Mouse (Mus musculus): ENCODE measurements around the gene Kcnj9. TPM values are rescaled to one million over a fixed set of nuclear protein-coding genes. Genes with fewer than 3 reads are reported as not detected.

Kcnj9 gene
- polyA plus RNA-seq, 1 experiment from 2014 or later: not detected

- WGBS: 1% methylated on average over 14 of the region's 14 CpGs
- Histone ChIP-seq H3K27ac (peak overlapping the region; percentile 93), H3K9me3 (replicated peaks) (no peaks in the 10 kb centered on the region), H3K9ac (peak overlapping the region; percentile 51), H3K36me3 (no peaks in the 10 kb centered on the region), H3K4me1 (peaks cover 55% of the 10 kb centered on the region), H3K4me3 (replicated peaks) (peak overlapping the region; percentile 39), H3K27me3 (no peaks in the 10 kb centered on the region), H3K4me2 (peak overlapping the region; percentile 80)
- ATAC-seq (replicated peaks; ENCODE audit: low FRiP score): peak; percentile 75
Observed at GRCm38 (mm10) chr1:172309699-172310398, 19.3 kb downstream of the Kcnj9 start.

GRCm38 (mm10) chr1:172308409-172308808, 20.7 kb downstream of the Kcnj9 start:
- Histone ChIP-seq H3K27ac (no peak overlapping the region), H3K4me3 (replicated peaks) (no peak overlapping the region), H3K9ac (no peak overlapping the region), H3K27me3 (no peaks in the 10 kb centered on the region), H3K36me3 (no peaks in the 10 kb centered on the region), H3K4me1 (peaks cover 52% of the 10 kb centered on the region), H3K4me2 (no peak overlapping the region), H3K9me3 (replicated peaks) (no peaks in the 10 kb centered on the region)
- 100% methylated on average over 1 of the region's 1 CpGs for WGBS
- ATAC-seq (replicated peaks; ENCODE audit: low FRiP score): no peak

GRCm38 (mm10) chr1:172307936-172308335, 21.2 kb downstream of the Kcnj9 start:
- peak overlapping the region; percentile 15; the same call in 1 of the 2 replicates for H3K27ac ChIP-seq
- no peak for ATAC-seq (replicated peaks; ENCODE audit: low FRiP score)
- no peaks in the 10 kb centered on the region for H3K9me3 ChIP-seq (replicated peaks)
- no peak overlapping the region for H3K9ac ChIP-seq
- no peak overlapping the region for H3K4me3 ChIP-seq (replicated peaks)
- H3K4me1 ChIP-seq: peaks cover 52% of the 10 kb centered on the region
- H3K27me3 ChIP-seq: no peaks in the 10 kb centered on the region
- no peaks in the 10 kb centered on the region for H3K36me3 ChIP-seq
- no peak overlapping the region for H3K4me2 ChIP-seq
- 64% methylated on average over 10 of the region's 10 CpGs for WGBS

- no peak overlapping the region for H3K27ac ChIP-seq
- 51% methylated on average over 6 of the region's 6 CpGs for WGBS
- peaks cover 54% of the 10 kb centered on the region for H3K4me1 ChIP-seq
- H3K4me3 ChIP-seq (replicated peaks): no peak overlapping the region
- H3K9ac ChIP-seq: no peak overlapping the region
- no peaks in the 10 kb centered on the region for H3K27me3 ChIP-seq
- no peaks in the 10 kb centered on the region for H3K9me3 ChIP-seq (replicated peaks)
- H3K4me2 ChIP-seq: no peak overlapping the region
- no peak for ATAC-seq (replicated peaks; ENCODE audit: low FRiP score)
- H3K36me3 ChIP-seq: no peaks in the 10 kb centered on the region
Observed at GRCm38 (mm10) chr1:172306885-172307284, 22.2 kb downstream of the Kcnj9 start.

- WGBS: 49% methylated on average over 4 of the region's 4 CpGs
Observed at GRCm38 (mm10) chr1:172306196-172306595, 22.9 kb downstream of the Kcnj9 start.

GRCm38 (mm10) chr1:172305635-172306034, 23.5 kb downstream of the Kcnj9 start:
- H3K36me3 ChIP-seq: no peaks in the 10 kb centered on the region
- H3K9ac ChIP-seq: no peak overlapping the region
- H3K9me3 ChIP-seq (replicated peaks): no peaks in the 10 kb centered on the region
- no peaks in the 10 kb centered on the region for H3K27me3 ChIP-seq
- no peak overlapping the region for H3K4me3 ChIP-seq (replicated peaks)
- H3K27ac ChIP-seq: no peak overlapping the region
- WGBS: 81% methylated on average over 3 of the region's 3 CpGs
- no peak overlapping the region for H3K4me2 ChIP-seq
- no peak for ATAC-seq (replicated peaks; ENCODE audit: low FRiP score)
- H3K4me1 ChIP-seq: peaks cover 48% of the 10 kb centered on the region

More at GRCm38 (mm10) chr1:172306196-172306595, 22.9 kb downstream of the Kcnj9 start:
- no peaks in the 10 kb centered on the region for H3K27me3 ChIP-seq
- no peak for ATAC-seq (replicated peaks; ENCODE audit: low FRiP score)
- H3K9ac ChIP-seq: no peak overlapping the region
- H3K4me3 ChIP-seq (replicated peaks): no peak overlapping the region
- H3K27ac ChIP-seq: no peak overlapping the region
- no peaks in the 10 kb centered on the region for H3K36me3 ChIP-seq
- no peaks in the 10 kb centered on the region for H3K9me3 ChIP-seq (replicated peaks)
- H3K4me1 ChIP-seq: peaks cover 53% of the 10 kb centered on the region
- H3K4me2 ChIP-seq: no peak overlapping the region

- Histone ChIP-seq H3K9ac (no peak overlapping the region), H3K9me3 (replicated peaks) (no peaks in the 10 kb centered on the region), H3K4me2 (no peak overlapping the region), H3K27me3 (no peaks in the 10 kb centered on the region), H3K4me3 (replicated peaks) (no peak overlapping the region), H3K4me1 (peaks cover 45% of the 10 kb centered on the region), H3K36me3 (no peaks in the 10 kb centered on the region), H3K27ac (no peak overlapping the region)
- WGBS: 87% methylated on average over 2 of the region's 2 CpGs
- no peak for ATAC-seq (replicated peaks; ENCODE audit: low FRiP score)
Observed at GRCm38 (mm10) chr1:172305153-172305552, 24.0 kb downstream of the Kcnj9 start.

GRCm38 (mm10) chr1:172304443-172304842, 24.7 kb downstream of the Kcnj9 start:
- no peaks in the 10 kb centered on the region for H3K27me3 ChIP-seq
- no peak overlapping the region for H3K9ac ChIP-seq
- 77% methylated on average over 6 of the region's 6 CpGs for WGBS
- H3K27ac ChIP-seq: no peak overlapping the region
- no peak overlapping the region for H3K4me3 ChIP-seq (replicated peaks)
- no peak for ATAC-seq (replicated peaks; ENCODE audit: low FRiP score)
- H3K36me3 ChIP-seq: no peaks in the 10 kb centered on the region
- H3K4me1 ChIP-seq: peaks cover 39% of the 10 kb centered on the region
- H3K9me3 ChIP-seq (replicated peaks): no peaks in the 10 kb centered on the region
- no peak overlapping the region for H3K4me2 ChIP-seq

- no peak overlapping the region for H3K27ac ChIP-seq
- peaks cover 38% of the 10 kb centered on the region for H3K4me1 ChIP-seq
- no peak overlapping the region for H3K4me2 ChIP-seq
- H3K27me3 ChIP-seq: no peaks in the 10 kb centered on the region; the same call in 1 of the 2 replicates
- H3K9ac ChIP-seq: no peak overlapping the region
- H3K36me3 ChIP-seq: no peaks in the 10 kb centered on the region
- H3K4me3 ChIP-seq (replicated peaks): no peak overlapping the region
- H3K9me3 ChIP-seq (replicated peaks): no peaks in the 10 kb centered on the region
- WGBS: 14% methylated on average over 6 of the region's 6 CpGs
- no peak for ATAC-seq (replicated peaks; ENCODE audit: low FRiP score)
Observed at GRCm38 (mm10) chr1:172302851-172303250, 26.3 kb downstream of the Kcnj9 start.

- H3K36me3 ChIP-seq: no peaks in the 10 kb centered on the region
- 58% methylated on average over 3 of the region's 3 CpGs for WGBS
- no peaks in the 10 kb centered on the region for H3K9me3 ChIP-seq (replicated peaks)
- H3K27me3 ChIP-seq: no peaks in the 10 kb centered on the region; the same call in 1 of the 2 replicates
- peaks cover 43% of the 10 kb centered on the region for H3K4me1 ChIP-seq
- H3K27ac ChIP-seq: no peak overlapping the region
- no peak overlapping the region for H3K4me2 ChIP-seq
- H3K4me3 ChIP-seq (replicated peaks): no peak overlapping the region
- no peak for ATAC-seq (replicated peaks; ENCODE audit: low FRiP score)
- H3K9ac ChIP-seq: no peak overlapping the region
Observed at GRCm38 (mm10) chr1:172302311-172302710, 26.8 kb downstream of the Kcnj9 start.

GRCm38 (mm10) chr1:172301180-172301579, 27.9 kb downstream of the Kcnj9 start:
- WGBS: 51% methylated on average over 12 of the region's 12 CpGs
- no peak overlapping the region for H3K9ac ChIP-seq
- no peaks in the 10 kb centered on the region for H3K9me3 ChIP-seq (replicated peaks)
- no peaks in the 10 kb centered on the region for H3K36me3 ChIP-seq
- no peak overlapping the region for H3K4me2 ChIP-seq
- no peak overlapping the region for H3K27ac ChIP-seq
- H3K27me3 ChIP-seq: no peaks in the 10 kb centered on the region; the same call in 1 of the 2 replicates
- H3K4me3 ChIP-seq (replicated peaks): no peak overlapping the region
- H3K4me1 ChIP-seq: peaks cover 47% of the 10 kb centered on the region
- ATAC-seq (replicated peaks; ENCODE audit: low FRiP score): no peak

- H3K36me3 ChIP-seq: no peaks in the 10 kb centered on the region
- H3K9ac ChIP-seq: no peak overlapping the region
- H3K4me2 ChIP-seq: no peak overlapping the region
- H3K27ac ChIP-seq: no peak overlapping the region
- no peaks in the 10 kb centered on the region for H3K9me3 ChIP-seq (replicated peaks)
- no peak overlapping the region for H3K4me3 ChIP-seq (replicated peaks)
- H3K27me3 ChIP-seq: no peaks in the 10 kb centered on the region; the same call in 1 of the 2 replicates
- no peak for ATAC-seq (replicated peaks; ENCODE audit: low FRiP score)
- peaks cover 54% of the 10 kb centered on the region for H3K4me1 ChIP-seq
- 68% methylated on average over 5 of the region's 5 CpGs for WGBS
Observed at GRCm38 (mm10) chr1:172300247-172300646, 28.9 kb downstream of the Kcnj9 start.

- WGBS: 71% methylated on average over 7 of the region's 7 CpGs
Observed at GRCm38 (mm10) chr1:172299528-172299927, 29.6 kb downstream of the Kcnj9 start.

More at GRCm38 (mm10) chr1:172299528-172299927, 29.6 kb downstream of the Kcnj9 start:
- Histone ChIP-seq H3K9ac (no peak overlapping the region), H3K4me2 (no peak overlapping the region), H3K36me3 (no peaks in the 10 kb centered on the region), H3K4me1 (peaks cover 60% of the 10 kb centered on the region), H3K27ac (no peak overlapping the region), H3K27me3 (no peaks in the 10 kb centered on the region; the same call in 1 of the 2 replicates), H3K9me3 (replicated peaks) (no peaks in the 10 kb centered on the region), H3K4me3 (replicated peaks) (no peak overlapping the region)
- ATAC-seq (replicated peaks; ENCODE audit: low FRiP score): no peak

All from kidney, embryonic 15.5 days (tissue).